Mouse (Mus musculus) Patski (cell line): ENCODE measurements around the gene Ate1. TPM values are rescaled to one million over a fixed set of nuclear protein-coding genes. Genes with fewer than 3 reads are reported as not detected.
"Not testable (repeated sequence)": the region's sequence is repeated elsewhere in the genome, so short reads cannot be mapped to it uniquely, and the experiment has no call there.

Source experiments
- ATAC-seq: fragments of 100-300 bp; one replicate; pipeline ENCODE4 v1.8.0; 2021
- CTCF ChIA-PET: fragments of 350-600 bp; sonication (Branson Sonifier 250); formaldehyde crosslinking; loops from one replicate; lab custom pipeline; 2022; ENCODE audit warnings: inconsistent platforms; lab: Charles Lee
- POLR2A ChIA-PET: fragments of 350-600 bp; sonication (Branson Sonifier 250); formaldehyde crosslinking; loops from one replicate; lab custom pipeline; 2022; ENCODE audit warnings: antibody characterized with exemption, inconsistent platforms; lab: Charles Lee
- DNase-seq: peaks from one replicate; pipeline ENCODE4 v3.0.0-alpha.2; 2011; ENCODE audit warnings: low read depth, low spot score
- H3K27me3 ChIP-seq: fragments of 371-371 bp; one replicate; pipeline ENCODE4 v1.5.1; 2021
- CTCF ChIP-seq: fragments of 100-300 bp; IDR thresholded peaks from one replicate; pipeline ENCODE4 v1.5.1; 2021
- in situ Hi-C: fragments of 300-500 bp; cut with MboI; formaldehyde crosslinking; loops from 3 replicates; pipeline ENCODE4 v1.11.1; 2018; ENCODE audit warnings: low pct_unique_long_range_greater_than_20kb, mixed read lengths
- polyA plus RNA-seq: library from polyadenylated mRNA; unstranded; gene quantifications from one replicate; pipeline ENCODE4 v1.2.3, GENCODE M21; 2021

Gene Ate1
- polyA plus RNA-seq, 1 experiment from 2014 or later: 28.8 TPM

DNA sequence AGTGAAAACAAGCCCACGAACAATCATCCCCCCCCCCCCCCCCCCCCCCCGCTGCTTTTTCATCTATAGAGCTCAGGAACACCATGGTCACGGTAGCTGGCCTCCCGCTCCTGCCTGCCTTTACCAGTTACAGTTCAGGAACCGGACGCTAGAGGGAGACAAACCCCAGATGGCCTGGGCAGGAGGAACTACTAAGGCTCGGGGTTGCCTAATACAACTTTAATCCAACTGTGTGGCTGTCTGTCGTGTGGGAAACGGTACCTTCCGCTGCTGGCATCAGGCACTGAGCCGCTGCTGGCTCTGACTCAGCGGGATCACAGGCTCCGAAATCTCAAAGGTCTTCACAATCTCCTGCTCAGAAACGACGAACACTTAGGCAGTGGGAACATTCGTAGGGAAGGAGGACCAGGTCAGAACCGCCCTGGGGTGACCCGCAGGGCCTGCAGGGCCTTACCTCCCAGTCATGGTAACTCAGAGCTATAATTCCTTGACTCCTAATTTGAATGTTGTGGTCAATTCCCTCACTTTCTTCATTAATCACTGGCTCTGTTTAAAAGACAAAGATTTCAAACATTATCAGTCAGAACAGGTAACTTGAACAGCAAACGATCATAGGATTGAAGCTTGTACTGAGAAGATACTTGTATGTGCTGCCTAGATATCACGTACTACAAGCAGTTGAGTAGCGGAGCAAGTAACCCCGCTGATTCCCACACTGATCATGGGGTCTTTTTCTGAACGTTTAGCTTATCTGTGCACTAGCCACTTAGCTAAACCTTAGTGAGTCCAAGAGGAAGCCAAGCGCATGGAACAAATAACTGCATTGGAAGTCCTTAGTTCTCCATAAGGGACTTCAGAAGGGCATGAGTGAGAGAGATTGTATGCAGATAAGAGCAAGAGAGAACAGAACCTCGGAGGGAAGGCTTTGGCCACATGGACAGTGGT, 13.4 kb upstream of the Ate1 start:
- ChIA-PET CTCF (interaction anchor here (0.6 to 3.0 kb wide), 17 partner anchors 9 to 885 kb away, joined by 3 to 19 read pairs (median 3); no protein-coding TSS in a partner anchor), POLR2A (interaction anchor here (0.5 to 1.0 kb wide), 4 partner anchors 9 to 888 kb away, joined by 3 to 4 read pairs (median 4); no protein-coding TSS in a partner anchor)
- no peaks in the 10 kb centered on the region for H3K27me3 ChIP-seq
- ATAC-seq: peak; percentile 93
- in situ Hi-C loops: loop anchor here (5.0 kb wide), 1 partner anchor 74 kb away; no protein-coding TSS in a partner anchor
- no peak for DNase-seq
- TF ChIP-seq CTCF: peak; percentile 85

DNA sequence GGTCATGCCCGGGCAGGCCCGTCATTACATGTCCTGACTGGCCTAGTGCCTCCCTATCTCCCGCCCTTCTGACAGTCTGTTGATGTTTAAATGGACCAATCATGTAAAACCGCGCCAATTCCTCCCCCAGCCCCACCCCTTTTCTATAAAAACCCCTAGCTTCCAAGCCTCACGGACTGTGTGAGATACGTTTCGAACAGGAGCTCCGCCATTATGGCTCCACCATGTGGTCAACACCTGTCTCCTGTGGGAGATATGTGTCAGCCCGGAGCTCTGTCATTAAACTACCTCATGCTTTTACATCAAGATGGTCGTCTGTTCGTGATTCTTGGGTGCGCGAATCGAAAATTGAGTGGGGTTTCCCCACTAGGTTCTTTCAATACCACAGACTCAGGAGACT, 11.0 kb upstream of the Ate1 start:
- in situ Hi-C loops: loop anchor here (5.0 kb wide), 1 partner anchor 76 kb away; no protein-coding TSS in a partner anchor
- CTCF ChIA-PET, DNase-seq, H3K27me3 ChIP-seq, ATAC-seq, POLR2A ChIA-PET: not testable (repeated sequence)

GRCm38 (mm10) chr7:130527306-130527705, 7.1 kb upstream of the Ate1 start:
- in situ Hi-C loops: no loop called here
- ChIA-PET POLR2A (no interaction called here), CTCF (interaction anchor here (0.9 kb wide), 1 partner anchor 76 kb away, joined by 3 read pairs; no protein-coding TSS in a partner anchor)
- no peak for DNase-seq
- no peaks in the 10 kb centered on the region for H3K27me3 ChIP-seq
- ATAC-seq: no peak
- no peak for TF ChIP-seq CTCF

- no peak for DNase-seq
- ATAC-seq: no peak
- POLR2A ChIA-PET: no interaction called here
- CTCF ChIA-PET: no interaction called here
- in situ Hi-C loops: no loop called here
- H3K27me3 ChIP-seq: no peaks in the 10 kb centered on the region
- no peak for TF ChIP-seq CTCF
Observed at GRCm38 (mm10) chr7:130523451-130523850, 3.3 kb upstream of the Ate1 start.

- ChIA-PET CTCF (no interaction called here), POLR2A (no interaction called here)
- TF ChIP-seq CTCF: no peak
- in situ Hi-C loops: no loop called here
- ATAC-seq: no peak
- no peaks in the 10 kb centered on the region for H3K27me3 ChIP-seq
- DNase-seq: no peak
Observed at GRCm38 (mm10) chr7:130520812-130521422, 748 bp upstream of the Ate1 start.

GRCm38 (mm10) chr7:130519096-130520048, 797 bp downstream of the Ate1 start:
- no peaks in the 10 kb centered on the region for H3K27me3 ChIP-seq
- no peak for TF ChIP-seq CTCF
- ATAC-seq (peak; percentile 95), DNase-seq (peak; percentile 81)
- CTCF ChIA-PET: interaction anchor here (0.9 kb wide), 1 partner anchor 13 kb away, joined by 3 read pairs; no protein-coding TSS in a partner anchor
- POLR2A ChIA-PET: no interaction called here
- in situ Hi-C loops: no loop called here

- no peak for ATAC-seq
- in situ Hi-C loops: no loop called here
- DNase-seq: no peak
- no peak for TF ChIP-seq CTCF
- POLR2A ChIA-PET: no interaction called here
- CTCF ChIA-PET: no interaction called here
- no peaks in the 10 kb centered on the region for H3K27me3 ChIP-seq
Observed at GRCm38 (mm10) chr7:130518213-130519095, 1.7 kb downstream of the Ate1 start.

DNA sequence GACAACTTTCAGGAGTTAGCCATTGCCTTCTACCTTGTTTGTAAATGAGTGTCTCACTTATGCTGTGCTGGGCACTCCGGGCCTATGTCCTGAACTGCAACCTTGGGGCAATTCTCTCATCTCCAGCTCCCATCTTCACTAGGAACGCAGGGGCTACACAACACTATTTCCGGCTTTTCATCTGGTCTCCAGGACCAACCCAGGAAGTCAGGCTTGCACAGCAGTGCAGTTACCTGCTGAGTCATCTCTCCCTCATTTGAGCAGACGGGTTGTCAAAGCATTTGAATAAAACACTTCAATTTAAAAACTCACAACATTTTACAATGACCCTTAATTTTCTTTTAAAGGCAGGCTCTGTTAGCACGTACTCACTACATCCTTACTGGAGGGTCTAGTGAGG, 9.9 kb downstream of the Ate1 start:
- CTCF ChIA-PET: interaction anchor here (1.3 to 1.5 kb wide), 2 partner anchors 21 to 22 kb away, joined by 3 read pairs; no protein-coding TSS in a partner anchor
- H3K27me3 ChIP-seq: no peaks in the 10 kb centered on the region
- in situ Hi-C loops: no loop called here
- POLR2A ChIA-PET: no interaction called here
- no peak for DNase-seq
- ATAC-seq: no peak
- no peak for TF ChIP-seq CTCF

DNA sequence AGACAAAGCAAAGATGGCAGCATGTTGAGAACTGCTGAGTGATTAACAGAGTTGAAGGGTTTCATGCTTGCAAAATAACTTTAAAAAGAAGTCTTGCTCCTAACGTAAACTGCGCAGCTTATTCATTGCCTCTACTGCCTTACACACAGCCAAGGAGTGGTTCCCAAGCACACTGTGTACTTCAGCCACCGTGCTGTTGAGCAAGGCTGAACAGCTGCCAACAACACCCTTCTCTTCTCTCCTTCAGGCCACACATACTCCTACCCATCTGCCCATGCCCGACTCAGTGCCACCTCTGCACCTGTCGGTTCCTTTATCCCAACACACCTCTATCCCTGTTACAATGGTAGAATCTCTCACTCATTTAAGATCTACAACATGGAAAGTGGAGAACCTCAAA, 17.2 kb downstream of the Ate1 start:
- no peak for TF ChIP-seq CTCF
- in situ Hi-C loops: no loop called here
- H3K27me3 ChIP-seq: no peaks in the 10 kb centered on the region
- CTCF ChIA-PET: interaction anchor here (1.8 kb wide), 1 partner anchor 9 kb away, joined by 5 read pairs; no protein-coding TSS in a partner anchor
- POLR2A ChIA-PET: interaction anchor here (0.6 kb wide), 2 partner anchors 11 to 262 kb away, joined by 4 read pairs; no protein-coding TSS in a partner anchor
- DNase-seq (no peak), ATAC-seq (no peak)
